21 mouse cellular contexts compared by ENCODE assay signal in genomic region chr5:124718396-124718795, GRCm38 (mm10). TPM values are rescaled to one million over a fixed set of nuclear protein-coding genes. Genes with fewer than 3 reads are reported as not detected.
DNase-seq lines count a peak whose midpoint lies in the region; ATAC-seq lines count a peak whose summit lies in the region.
"Had no signal": no experiment of that assay in that cellular context is flagged by ENCODE, and none has a peak within 500 bp of the region (broad histone marks: within the 10 kb centered on the region; RNA-seq: fewer than 3 reads in every experiment).

No protein-coding gene starts in this region.

- ATAC-seq in kidney, embryonic 15.5 days (replicated peaks; ENCODE audit: low FRiP score): no peak
- no peak for ATAC-seq in hindbrain, embryonic 11.5 days (ENCODE audit: low FRiP score)
- ATAC-seq: CD4-positive, CD25-positive, alpha-beta regulatory T cell, adult 4 months; forebrain, embryonic 16.5 days had no signal

- no peak overlapping the region for H3K27ac ChIP-seq in kidney, embryonic 15.5 days
- no peak overlapping the region for H3K27ac ChIP-seq in hindbrain, embryonic 11.5 days (ENCODE audit: low read depth, low read length)
- H3K27ac ChIP-seq: embryonic facial prominence, embryonic 12.5 days; heart, embryonic 13.5 days; hindbrain, embryonic 14.5 days had no signal

- H3K36me3 ChIP-seq in kidney, embryonic 15.5 days: peaks cover 99% of the 10 kb centered on the region
- peaks cover 15% of the 10 kb centered on the region for H3K36me3 ChIP-seq in hindbrain, embryonic 11.5 days (ENCODE audit: control insufficient read depth, insufficient read depth, low read length)

- H3K9me3 ChIP-seq in kidney, embryonic 15.5 days (replicated peaks): no peaks in the 10 kb centered on the region
- no peaks in the 10 kb centered on the region for H3K9me3 ChIP-seq in hindbrain, embryonic 11.5 days (ENCODE audit: control insufficient read depth, low read length)
- H3K9me3 ChIP-seq: embryonic facial prominence, embryonic 12.5 days; G1E; heart, embryonic 13.5 days had no signal

- intact Hi-C loops in heart, postnatal 14 days (cut with DNase I): no loop called here

- no peak overlapping the region for H3K9ac ChIP-seq in kidney, embryonic 15.5 days
- no peak overlapping the region for H3K9ac ChIP-seq in hindbrain, embryonic 11.5 days (ENCODE audit: low read depth, low read length)
- H3K9ac ChIP-seq: embryonic facial prominence, embryonic 12.5 days; heart, embryonic 13.5 days; hindbrain, embryonic 14.5 days had no signal

- no peaks in the 10 kb centered on the region for H3K4me1 ChIP-seq in kidney, embryonic 15.5 days
- H3K4me1 ChIP-seq in hindbrain, embryonic 11.5 days (replicated peaks; ENCODE audit: control insufficient read depth, insufficient read depth, low read length): no peaks in the 10 kb centered on the region
- H3K4me1 ChIP-seq: embryonic facial prominence, embryonic 12.5 days; heart, embryonic 13.5 days had no signal

- 92% methylated on average over 7 of the region's 7 CpGs for WGBS in kidney, embryonic 15.5 days
- 90% methylated on average over 7 of the region's 7 CpGs for WGBS in hindbrain, embryonic 11.5 days

- H3K27me3 ChIP-seq in kidney, embryonic 15.5 days: no peaks in the 10 kb centered on the region
- no peaks in the 10 kb centered on the region for H3K27me3 ChIP-seq in hindbrain, embryonic 11.5 days (ENCODE audit: control insufficient read depth, insufficient read depth, low read length)
- H3K27me3 ChIP-seq: embryonic facial prominence, embryonic 12.5 days; heart, embryonic 13.5 days had no signal

- DNase-seq in heart, adult 11 months: peak; percentile 60
- no peak for DNase-seq in heart, postnatal 14 days
- peak; percentile 42 for DNase-seq in kidney, adult 18-20 months
- DNase-seq in adipocyte (ENCODE audit: low spot score): peak; percentile 24
- DNase-seq in kidney, postnatal 25 days: peak; percentile 29 to 64
- no peak for DNase-seq in hindbrain, embryonic 11.5 days (ENCODE audit: low spot score)
- no peak for DNase-seq in neural tube, embryonic 10.5 days (ENCODE audit: extremely low spot score, low spot score)
- DNase-seq: adrenal gland, postnatal 14 days; B cell, adult 2 months; cerebellum, adult 11-12 months; cerebellum, adult 9-10 months; cerebellum, postnatal 25 days; gastrocnemius, postnatal 14 days had no signal

- no peak overlapping the region for H3K4me3 ChIP-seq in kidney, embryonic 15.5 days (replicated peaks)
- H3K4me3 ChIP-seq in hindbrain, embryonic 11.5 days (ENCODE audit: low read depth, low read length): no peak overlapping the region
- H3K4me3 ChIP-seq: embryonic facial prominence, embryonic 12.5 days; heart, embryonic 13.5 days had no signal

- H3K4me2 ChIP-seq in kidney, embryonic 15.5 days: no peak overlapping the region
- H3K4me2 ChIP-seq in hindbrain, embryonic 11.5 days (replicated peaks; ENCODE audit: low read depth, low read length): no peak overlapping the region
- H3K4me2 ChIP-seq: embryonic facial prominence, embryonic 12.5 days; heart, embryonic 13.5 days; hindbrain, embryonic 14.5 days had no signal

RNA-seq across cellular contexts. Expression of gene Dnah10, which starts 6.5 kb away (rescaled TPM):
- total RNA-seq in heart, postnatal 14 days (2021): under 1 TPM; 0.05 to 0.14 TPM
- 0.10 and 0.27 TPM in 2 replicates for polyA plus RNA-seq in kidney, embryonic 15.5 days (2015; fragmentation: Nextera tagmentation; extraction: Ambion mirVana)
- 0.36 and 0.52 TPM in 2 replicates for polyA plus RNA-seq in hindbrain, embryonic 11.5 days (2014; fragmentation: Nextera tagmentation; extraction: Ambion mirVana)
- total RNA-seq: hematopoietic stem cell, adult 5-6 weeks had no signal
- polyA plus RNA-seq: G1E had no signal

Comparison
In these comparisons a context has a peak if more than half of its experiments do, and no peak if none do; other contexts are left out.
1. DNase-seq: peak in heart, adult 11 months (single experiment), kidney, adult 18-20 months (single experiment), adipocyte (single experiment) and kidney, postnatal 25 days (2 of 2); none in heart, postnatal 14 days (0 of 2), hindbrain, embryonic 11.5 days (single experiment) and neural tube, embryonic 10.5 days (single experiment).